ENCODE assay signal across 15 mouse cellular contexts in the genomic region with DNA sequence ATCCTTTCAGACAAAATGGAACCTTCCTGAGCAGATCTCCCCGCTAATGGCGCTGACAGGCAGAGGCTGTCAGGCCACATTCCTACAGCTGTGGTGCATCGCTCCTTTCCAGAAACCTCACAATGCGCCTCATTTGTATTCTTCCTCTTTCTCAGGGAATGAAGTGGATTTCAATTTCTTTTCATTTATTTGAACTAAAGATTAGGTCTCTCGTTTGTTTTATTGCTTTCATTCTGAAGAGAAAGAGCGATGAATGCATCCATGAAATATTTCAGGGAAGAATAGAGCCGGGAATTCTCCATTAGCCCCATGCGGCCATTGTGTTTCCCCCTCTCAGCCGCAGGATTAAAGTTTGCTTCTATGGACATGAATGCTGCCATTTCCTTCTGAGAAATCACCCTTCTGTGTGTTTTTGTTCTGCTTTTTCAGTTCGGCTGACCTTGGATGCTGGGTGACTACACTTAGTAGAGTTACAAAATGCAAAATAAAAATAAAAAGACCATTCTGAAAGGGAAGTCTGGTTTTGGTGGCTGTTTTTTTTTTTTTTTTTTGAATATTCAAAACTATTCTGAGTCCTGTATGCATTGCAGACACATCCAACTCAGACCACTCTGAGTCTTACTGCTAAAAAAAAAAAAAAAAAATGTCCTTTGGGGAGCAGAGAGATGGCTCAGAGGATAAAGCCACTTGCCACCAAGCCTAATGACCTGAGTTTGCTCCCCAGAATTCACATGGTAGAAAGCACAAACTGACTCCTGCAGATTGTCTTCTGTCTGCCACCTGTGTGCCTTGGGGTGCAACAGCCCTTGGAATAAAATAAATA.
A peak's percentile ranks its signal among the peaks of the same experiment; 100 is the strongest.
DNase-seq lines count a peak whose midpoint lies in the region; ATAC-seq and TF ChIP-seq lines count a peak whose summit lies in the region.
"Had no signal": no experiment of that assay in that cellular context is flagged by ENCODE, and none has a peak within 500 bp of the region (broad histone marks: within the 10 kb centered on the region; RNA-seq: fewer than 3 reads in every experiment).

No protein-coding gene starts in this region.

- H3K9ac ChIP-seq in kidney, postnatal 0 days (ENCODE audit: low read depth, low read length): no peak overlapping the region
- H3K9ac ChIP-seq in hindbrain, embryonic 15.5 days: no peak overlapping the region
- H3K9ac ChIP-seq in neural tube, embryonic 12.5 days: no peak overlapping the region
- H3K9ac ChIP-seq: heart, embryonic 15.5 days had no signal

- H3K4me3 ChIP-seq in kidney, postnatal 0 days (replicated peaks; ENCODE audit: low read depth, low read length): no peak overlapping the region
- H3K4me3 ChIP-seq in forebrain, embryonic 10.5 days: no peak overlapping the region
- H3K4me3 ChIP-seq in hindbrain, embryonic 15.5 days: no peak overlapping the region
- no peak overlapping the region for H3K4me3 ChIP-seq in neural tube, embryonic 12.5 days
- H3K4me3 ChIP-seq: erythroblast, embryonic 14.5 days; heart, embryonic 15.5 days had no signal

- DNase-seq in kidney, postnatal 0 days (ENCODE audit: low spot score): peak; percentile 15
- DNase-seq in kidney, adult 18-20 months: no peak
- DNase-seq in forebrain, embryonic 10.5 days (ENCODE audit: extremely low spot score, low spot score): peak; percentile 66
- DNase-seq in left cerebral cortex, adult 11 months (ENCODE audit: low spot score): no peak
- no peak for DNase-seq in cerebellum, postnatal 25 days
- no peak for DNase-seq in urinary bladder, postnatal 14 days (ENCODE audit: low spot score)
- DNase-seq: adrenal gland, postnatal 10 days; cerebellum, adult 18-20 months; left cerebral cortex, postnatal 4 days; lung, postnatal 36 days; thymus, postnatal 4 days had no signal

- H3K27me3 ChIP-seq in kidney, postnatal 0 days (ENCODE audit: insufficient read depth, low read length): no peaks in the 10 kb centered on the region
- H3K27me3 ChIP-seq in forebrain, embryonic 10.5 days (ENCODE audit: poor library complexity, severe bottlenecking): peaks cover 30% of the 10 kb centered on the region
- no peaks in the 10 kb centered on the region for H3K27me3 ChIP-seq in hindbrain, embryonic 15.5 days
- no peaks in the 10 kb centered on the region for H3K27me3 ChIP-seq in neural tube, embryonic 12.5 days (replicated peaks)
- H3K27me3 ChIP-seq: heart, embryonic 15.5 days had no signal

- no peaks in the 10 kb centered on the region for H3K36me3 ChIP-seq in kidney, postnatal 0 days (ENCODE audit: insufficient read depth, low read length)
- no peaks in the 10 kb centered on the region for H3K36me3 ChIP-seq in forebrain, embryonic 10.5 days (replicated peaks)
- no peaks in the 10 kb centered on the region for H3K36me3 ChIP-seq in hindbrain, embryonic 15.5 days
- no peaks in the 10 kb centered on the region for H3K36me3 ChIP-seq in neural tube, embryonic 12.5 days
- H3K36me3 ChIP-seq: heart, embryonic 15.5 days had no signal

- H3K9me3 ChIP-seq in kidney, postnatal 0 days (replicated peaks; ENCODE audit: low read length): no peaks in the 10 kb centered on the region
- H3K9me3 ChIP-seq in forebrain, embryonic 10.5 days: no peaks in the 10 kb centered on the region
- H3K9me3 ChIP-seq in hindbrain, embryonic 15.5 days: no peaks in the 10 kb centered on the region
- H3K9me3 ChIP-seq in neural tube, embryonic 12.5 days: no peaks in the 10 kb centered on the region
- H3K9me3 ChIP-seq: heart, embryonic 15.5 days had no signal

- no peak for ATAC-seq in kidney, postnatal 0 days (replicated peaks; ENCODE audit: low FRiP score, low read depth)
- ATAC-seq in hindbrain, embryonic 15.5 days (ENCODE audit: low FRiP score, low read depth): 0 out of 2 replicates have a peak, but pooled peaks have one; percentile 51
- ATAC-seq in neural tube, embryonic 12.5 days (ENCODE audit: low FRiP score, low read depth): peak; percentile 77

- no peak overlapping the region for H3K4me2 ChIP-seq in kidney, postnatal 0 days (ENCODE audit: low read length)
- no peak overlapping the region for H3K4me2 ChIP-seq in hindbrain, embryonic 15.5 days
- H3K4me2 ChIP-seq in neural tube, embryonic 12.5 days (replicated peaks): no peak overlapping the region
- H3K4me2 ChIP-seq: heart, embryonic 15.5 days had no signal

- H3K27ac ChIP-seq in kidney, postnatal 0 days: no peak overlapping the region
- peak overlapping the region; percentile 77 for H3K27ac ChIP-seq in forebrain, embryonic 10.5 days
- H3K27ac ChIP-seq in hindbrain, embryonic 15.5 days (replicated peaks): no peak overlapping the region; the same call in 1 of the 2 replicates
- H3K27ac ChIP-seq in neural tube, embryonic 12.5 days: no peak overlapping the region
- H3K27ac ChIP-seq: heart, embryonic 15.5 days had no signal

- H3K4me1 ChIP-seq in kidney, postnatal 0 days (replicated peaks; ENCODE audit: insufficient read depth, low read length): no peaks in the 10 kb centered on the region
- H3K4me1 ChIP-seq in forebrain, embryonic 10.5 days: peaks cover 36% of the 10 kb centered on the region
- H3K4me1 ChIP-seq in hindbrain, embryonic 15.5 days (replicated peaks): peaks cover 10% of the 10 kb centered on the region
- peaks cover 4% of the 10 kb centered on the region; the same call in 1 of the 2 replicates for H3K4me1 ChIP-seq in neural tube, embryonic 12.5 days
- H3K4me1 ChIP-seq: heart, embryonic 15.5 days had no signal

- no peak for TF ChIP-seq CTCF in kidney, postnatal 0 days (IDR thresholded peaks at IDR 0.05; ENCODE audit: low read depth)

- WGBS in kidney, postnatal 0 days: 75% methylated on average over 10 of the region's 10 CpGs
- WGBS in forebrain, embryonic 10.5 days: 27% methylated on average over 10 of the region's 10 CpGs
- 17% methylated on average over 10 of the region's 10 CpGs for WGBS in hindbrain, embryonic 15.5 days
- WGBS in neural tube, embryonic 12.5 days: 18% methylated on average over 10 of the region's 10 CpGs

Comparison
In these comparisons a context has a peak if more than half of its experiments do, and no peak if none do; other contexts are left out.
1. DNase-seq: peak in kidney, postnatal 0 days (single experiment) and forebrain, embryonic 10.5 days (single experiment); none in kidney, adult 18-20 months (single experiment), left cerebral cortex, adult 11 months (single experiment), cerebellum, postnatal 25 days (0 of 2) and urinary bladder, postnatal 14 days (single experiment).